ENCODE assay signal across 23 mouse cellular contexts in the genomic region with DNA sequence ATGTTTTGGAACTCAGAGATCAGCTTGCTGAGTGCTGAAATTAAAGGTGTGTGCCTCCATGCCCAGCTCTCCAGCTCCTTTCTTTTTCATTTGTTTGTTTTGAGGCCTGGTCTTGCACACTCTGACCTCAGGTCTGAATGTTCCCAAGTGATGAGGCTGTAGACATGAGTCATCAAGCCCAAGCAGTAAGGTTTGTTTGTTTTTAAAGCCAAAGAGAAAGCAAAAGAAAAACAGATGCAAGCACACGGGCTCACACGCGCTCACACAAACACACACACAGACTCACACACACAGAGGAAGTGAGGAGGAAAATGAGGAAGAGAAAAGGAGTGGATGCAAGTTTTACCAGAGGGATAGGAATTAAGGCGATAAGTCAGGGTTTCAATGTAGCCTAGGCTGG. TPM values are rescaled to one million over a fixed set of nuclear protein-coding genes. Genes with fewer than 3 reads are reported as not detected.
DNase-seq lines count a peak whose midpoint lies in the region; ATAC-seq and TF ChIP-seq lines count a peak whose summit lies in the region.
"Had no signal": no experiment of that assay in that cellular context is flagged by ENCODE, and none has a peak within 500 bp of the region (broad histone marks: within the 10 kb centered on the region; RNA-seq: fewer than 3 reads in every experiment).

No protein-coding gene starts in this region.

- peaks cover 84% of the 10 kb centered on the region for H3K36me3 ChIP-seq in intestine, postnatal 0 days (ENCODE audit: control insufficient read depth, insufficient read depth)
- H3K36me3 ChIP-seq in intestine, embryonic 16.5 days (ENCODE audit: control insufficient read depth, insufficient read depth, low read length): peaks cover 15% of the 10 kb centered on the region
- peaks cover 98% of the 10 kb centered on the region for H3K36me3 ChIP-seq in hindbrain, embryonic 10.5 days

- DNase-seq in 3T3-L1 (ENCODE audit: low read depth, low spot score): peak; percentile 77
- peak; percentile 31 for DNase-seq in adipocyte (ENCODE audit: low spot score)
- no peak for DNase-seq in kidney, postnatal 4 days
- no peak for DNase-seq in thymus, postnatal 14 days
- DNase-seq in hindbrain, embryonic 10.5 days (ENCODE audit: low spot score): no peak
- DNase-seq: cerebellum, adult 2 months; heart, adult 18-20 months; kidney, adult 8-10 months; kidney, postnatal 14 days; layer of hippocampus, adult 9-11 months; lung, postnatal 4 days; right cerebral cortex, adult 18-20 months; thymus, postnatal 4 days had no signal

- no peak overlapping the region for H3K4me3 ChIP-seq in intestine, postnatal 0 days (ENCODE audit: low read depth, low read length)
- H3K4me3 ChIP-seq in intestine, embryonic 16.5 days (ENCODE audit: low read length): no peak overlapping the region
- H3K4me3 ChIP-seq in hindbrain, embryonic 10.5 days: no peak overlapping the region
- H3K4me3 ChIP-seq: embryonic facial prominence, embryonic 12.5 days; erythroblast, embryonic 14.5 days; forebrain, embryonic 13.5 days; heart, embryonic 15.5 days; liver, embryonic 15.5 days; midbrain, embryonic 12.5 days; neural tube, embryonic 12.5 days had no signal

- H3K9ac ChIP-seq in intestine, postnatal 0 days (ENCODE audit: low read depth, low read length): no peak overlapping the region
- H3K9ac ChIP-seq in intestine, embryonic 16.5 days (ENCODE audit: low read depth, low read length): no peak overlapping the region
- H3K9ac ChIP-seq: embryonic facial prominence, embryonic 12.5 days; forebrain, embryonic 13.5 days; heart, embryonic 15.5 days; liver, embryonic 15.5 days; midbrain, embryonic 12.5 days; neural tube, embryonic 12.5 days had no signal

- H3K9me3 ChIP-seq in intestine, postnatal 0 days (ENCODE audit: control insufficient read depth): no peaks in the 10 kb centered on the region
- H3K9me3 ChIP-seq in intestine, embryonic 16.5 days (ENCODE audit: control insufficient read depth, low read length): no peaks in the 10 kb centered on the region
- no peaks in the 10 kb centered on the region for H3K9me3 ChIP-seq in hindbrain, embryonic 10.5 days
- H3K9me3 ChIP-seq: embryonic facial prominence, embryonic 12.5 days; forebrain, embryonic 13.5 days; heart, embryonic 15.5 days; liver, embryonic 15.5 days; midbrain, embryonic 12.5 days; neural tube, embryonic 12.5 days had no signal

- H3K27me3 ChIP-seq in intestine, postnatal 0 days (replicated peaks; ENCODE audit: control insufficient read depth, insufficient read depth, low read length): no peaks in the 10 kb centered on the region
- no peaks in the 10 kb centered on the region for H3K27me3 ChIP-seq in intestine, embryonic 16.5 days (replicated peaks; ENCODE audit: control insufficient read depth, insufficient read depth, low read length)
- no peaks in the 10 kb centered on the region for H3K27me3 ChIP-seq in hindbrain, embryonic 10.5 days (ENCODE audit: insufficient read depth, poor library complexity, severe bottlenecking)
- H3K27me3 ChIP-seq: embryonic facial prominence, embryonic 12.5 days; forebrain, embryonic 13.5 days; heart, embryonic 15.5 days; liver, embryonic 15.5 days; midbrain, embryonic 12.5 days; neural tube, embryonic 12.5 days had no signal

- peak overlapping the region; percentile 11; the same call in 1 of the 2 replicates for H3K27ac ChIP-seq in intestine, postnatal 0 days (ENCODE audit: low read depth, low read length)
- no peak overlapping the region for H3K27ac ChIP-seq in intestine, embryonic 16.5 days (ENCODE audit: low read length)
- no peak overlapping the region for H3K27ac ChIP-seq in hindbrain, embryonic 10.5 days
- H3K27ac ChIP-seq: embryonic facial prominence, embryonic 12.5 days; forebrain, embryonic 13.5 days; heart, embryonic 15.5 days; liver, embryonic 15.5 days; midbrain, embryonic 12.5 days; neural tube, embryonic 12.5 days had no signal

- TF ChIP-seq CTCF in intestine, postnatal 0 days (IDR thresholded peaks at IDR 0.05; ENCODE audit: low read depth): no peak

- 85% methylated on average over 4 of the region's 4 CpGs for WGBS in intestine, postnatal 0 days
- 93% methylated on average over 4 of the region's 4 CpGs for WGBS in intestine, embryonic 16.5 days
- WGBS in hindbrain, embryonic 10.5 days: 96% methylated on average over 4 of the region's 4 CpGs

- no peak overlapping the region for H3K4me2 ChIP-seq in intestine, postnatal 0 days (replicated peaks; ENCODE audit: low read depth)
- H3K4me2 ChIP-seq in intestine, embryonic 16.5 days (ENCODE audit: low read depth, low read length): no peak overlapping the region
- H3K4me2 ChIP-seq: embryonic facial prominence, embryonic 12.5 days; forebrain, embryonic 13.5 days; heart, embryonic 15.5 days; liver, embryonic 15.5 days; midbrain, embryonic 12.5 days; neural tube, embryonic 12.5 days had no signal

- H3K4me1 ChIP-seq in intestine, postnatal 0 days (replicated peaks; ENCODE audit: control insufficient read depth, insufficient read depth, low read length): no peaks in the 10 kb centered on the region
- H3K4me1 ChIP-seq in intestine, embryonic 16.5 days (ENCODE audit: control insufficient read depth, insufficient read depth, low read length): no peaks in the 10 kb centered on the region
- no peaks in the 10 kb centered on the region for H3K4me1 ChIP-seq in hindbrain, embryonic 10.5 days (replicated peaks)
- H3K4me1 ChIP-seq: embryonic facial prominence, embryonic 12.5 days; forebrain, embryonic 13.5 days; heart, embryonic 15.5 days; liver, embryonic 15.5 days; midbrain, embryonic 12.5 days; neural tube, embryonic 12.5 days had no signal

- ATAC-seq in intestine, postnatal 0 days: 0 out of 2 replicates have a peak, but pooled peaks have one; percentile 31
- no peak for ATAC-seq in intestine, embryonic 16.5 days
- ATAC-seq in monocyte, adult 5-6 weeks (replicated peaks; ENCODE audit: insufficient number of reproducible peaks, low FRiP score, low TSS enrichment, poor library complexity, severe bottlenecking): peak; percentile 56
- ATAC-seq: forebrain, embryonic 13.5 days had no signal

RNA-seq across cellular contexts. Expression of gene Cdk2ap1, which starts 14.3 kb away (rescaled TPM):
- 43.3 and 53.6 TPM in 2 replicates for polyA plus RNA-seq in intestine, postnatal 0 days (2015; fragmentation: Nextera tagmentation; extraction: Ambion mirVana)
- 17.8 and 21.1 TPM in 2 replicates for polyA plus RNA-seq in intestine, embryonic 16.5 days (2015; fragmentation: Nextera tagmentation; extraction: Ambion mirVana)
- total RNA-seq in monocyte, adult 5-6 weeks (2017): 91.4 to 168 TPM (median 101 TPM) in 3 replicates
- 71.2 and 95.2 TPM in 2 replicates for polyA plus RNA-seq in hindbrain, embryonic 10.5 days (2016; fragmentation: Nextera tagmentation; extraction: Ambion mirVana)

RNA-seq across cellular contexts. Expression of gene Sbno1, which starts 48.7 kb away (rescaled TPM):
- polyA plus RNA-seq in intestine, postnatal 0 days (2015; fragmentation: Nextera tagmentation; extraction: Ambion mirVana): 49.3 and 56.6 TPM in 2 replicates
- 78.6 and 83.7 TPM in 2 replicates for polyA plus RNA-seq in intestine, embryonic 16.5 days (2015; fragmentation: Nextera tagmentation; extraction: Ambion mirVana)
- total RNA-seq in monocyte, adult 5-6 weeks (2017): 178 to 275 TPM (median 193 TPM) in 3 replicates
- polyA plus RNA-seq in hindbrain, embryonic 10.5 days (2016; fragmentation: Nextera tagmentation; extraction: Ambion mirVana): 84.6 and 86.6 TPM in 2 replicates

RNA-seq across cellular contexts. Expression of gene 2810006K23Rik, which starts 49.3 kb away (rescaled TPM):
- polyA plus RNA-seq in intestine, postnatal 0 days (2015; fragmentation: Nextera tagmentation; extraction: Ambion mirVana): 5.0 TPM in 2 replicates
- polyA plus RNA-seq in intestine, embryonic 16.5 days (2015; fragmentation: Nextera tagmentation; extraction: Ambion mirVana): 13.6 and 14.9 TPM in 2 replicates
- 4.0 to 18.6 TPM (median 6.7 TPM) in 3 replicates for total RNA-seq in monocyte, adult 5-6 weeks (2017)
- polyA plus RNA-seq in hindbrain, embryonic 10.5 days (2016; fragmentation: Nextera tagmentation; extraction: Ambion mirVana): 26.9 and 27.7 TPM in 2 replicates

RNA-seq across cellular contexts. Expression of gene Mphosph9, which starts 49.4 kb away (rescaled TPM):
- 2.5 and 2.6 TPM in 2 replicates for polyA plus RNA-seq in intestine, postnatal 0 days (2015; fragmentation: Nextera tagmentation; extraction: Ambion mirVana)
- 5.6 and 6.6 TPM in 2 replicates for polyA plus RNA-seq in intestine, embryonic 16.5 days (2015; fragmentation: Nextera tagmentation; extraction: Ambion mirVana)
- total RNA-seq in monocyte, adult 5-6 weeks (2017): 8.3 to 21.1 TPM (median 12.8 TPM) in 3 replicates
- 17.3 and 19.3 TPM in 2 replicates for polyA plus RNA-seq in hindbrain, embryonic 10.5 days (2016; fragmentation: Nextera tagmentation; extraction: Ambion mirVana)

Comparison
In these comparisons a context has a peak if more than half of its experiments do, and no peak if none do; other contexts are left out.
1. DNase-seq: peak in 3T3-L1 (single experiment) and adipocyte (single experiment); none in kidney, postnatal 4 days (0 of 2), thymus, postnatal 14 days (single experiment) and hindbrain, embryonic 10.5 days (single experiment).